Mouse (Mus musculus): ENCODE results near the gene Pcbd2.

- TF ChIP-seq POLR2A (IDR thresholded peaks at IDR 0.05; ENCODE audit: low read depth, low read length) (no peak), CTCF (IDR thresholded peaks at IDR 0.05; ENCODE audit: extremely low read depth, insufficient read depth, insufficient read length, insufficient replicate concordance) (no peak)
These were observed 41.0 kb upstream of the Pcbd2 start for GRCm38 (mm10) chr13:55686107-55686633.

All from spleen, adult 2 months (tissue).